Mouse (Mus musculus) olfactory bulb, adult 2 months (tissue): ENCODE results near the gene Dtx1.

Experiments used
- CTCF ChIP-seq: fragments of 200-500 bp; IDR thresholded peaks from 2 replicates; pipeline ENCODE4 v1.5.1; 2012; ENCODE audit warnings: low read depth, mild to moderate bottlenecking, low read length, moderate library complexity; ENCODE audit not compliant: insufficient read depth
- POLR2A ChIP-seq: fragments of 200-500 bp; IDR thresholded peaks from 2 replicates; pipeline ENCODE4 v1.6.1; 2012; ENCODE audit warnings: mild to moderate bottlenecking, low read depth, low read length, moderate library complexity; ENCODE audit not compliant: insufficient read depth

DNA sequence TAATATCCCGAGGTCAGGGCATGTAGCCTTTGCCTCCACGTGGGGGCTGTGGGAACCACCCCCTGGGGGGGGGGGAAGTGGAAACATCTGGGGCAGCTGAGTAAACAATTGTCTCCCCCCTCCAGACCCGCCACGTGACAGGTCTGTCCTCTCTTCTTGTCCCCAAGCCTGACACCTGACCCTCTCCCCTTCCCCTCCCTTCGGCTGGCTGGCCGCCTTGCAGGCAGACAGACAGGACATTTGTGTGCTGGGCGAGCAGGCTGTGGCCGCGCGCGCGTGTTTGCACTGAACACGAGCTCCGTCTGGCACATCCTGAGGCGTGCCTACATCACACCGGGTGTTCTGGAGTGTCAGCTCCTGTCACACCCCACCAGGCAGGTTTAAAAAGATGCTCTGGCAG lies 5.2 kb downstream of the Dtx1 start:
- TF ChIP-seq CTCF = no peak
- no peak for TF ChIP-seq POLR2A
